Mouse (Mus musculus) Patski (cell line): ENCODE data around the gene Trabd2b. TPM values are rescaled to one million over a fixed set of nuclear protein-coding genes. Genes with fewer than 3 reads are reported as not detected.

Experiments used
- ATAC-seq: fragments of 100-300 bp; one replicate; pipeline ENCODE4 v1.8.0; 2021
- CTCF ChIA-PET: fragments of 350-600 bp; sonication (Branson Sonifier 250); formaldehyde crosslinking; loops from one replicate; lab custom pipeline; 2022; ENCODE audit warnings: inconsistent platforms; lab: Charles Lee
- POLR2A ChIA-PET: fragments of 350-600 bp; sonication (Branson Sonifier 250); formaldehyde crosslinking; loops from one replicate; lab custom pipeline; 2022; ENCODE audit warnings: antibody characterized with exemption, inconsistent platforms; lab: Charles Lee
- DNase-seq: peaks from one replicate; pipeline ENCODE4 v3.0.0-alpha.2; 2011; ENCODE audit warnings: low read depth, low spot score
- H3K27me3 ChIP-seq: fragments of 371-371 bp; one replicate; pipeline ENCODE4 v1.5.1; 2021
- CTCF ChIP-seq: fragments of 100-300 bp; IDR thresholded peaks from one replicate; pipeline ENCODE4 v1.5.1; 2021
- in situ Hi-C: fragments of 300-500 bp; cut with MboI; formaldehyde crosslinking; loops from 3 replicates; pipeline ENCODE4 v1.11.1; 2018; ENCODE audit warnings: low pct_unique_long_range_greater_than_20kb, mixed read lengths
- polyA plus RNA-seq: library from polyadenylated mRNA; unstranded; gene quantifications from one replicate; pipeline ENCODE4 v1.2.3, GENCODE M21; 2021

Gene Trabd2b
- polyA plus RNA-seq, 1 experiment from 2014 or later, result 0.63 TPM

DNA sequence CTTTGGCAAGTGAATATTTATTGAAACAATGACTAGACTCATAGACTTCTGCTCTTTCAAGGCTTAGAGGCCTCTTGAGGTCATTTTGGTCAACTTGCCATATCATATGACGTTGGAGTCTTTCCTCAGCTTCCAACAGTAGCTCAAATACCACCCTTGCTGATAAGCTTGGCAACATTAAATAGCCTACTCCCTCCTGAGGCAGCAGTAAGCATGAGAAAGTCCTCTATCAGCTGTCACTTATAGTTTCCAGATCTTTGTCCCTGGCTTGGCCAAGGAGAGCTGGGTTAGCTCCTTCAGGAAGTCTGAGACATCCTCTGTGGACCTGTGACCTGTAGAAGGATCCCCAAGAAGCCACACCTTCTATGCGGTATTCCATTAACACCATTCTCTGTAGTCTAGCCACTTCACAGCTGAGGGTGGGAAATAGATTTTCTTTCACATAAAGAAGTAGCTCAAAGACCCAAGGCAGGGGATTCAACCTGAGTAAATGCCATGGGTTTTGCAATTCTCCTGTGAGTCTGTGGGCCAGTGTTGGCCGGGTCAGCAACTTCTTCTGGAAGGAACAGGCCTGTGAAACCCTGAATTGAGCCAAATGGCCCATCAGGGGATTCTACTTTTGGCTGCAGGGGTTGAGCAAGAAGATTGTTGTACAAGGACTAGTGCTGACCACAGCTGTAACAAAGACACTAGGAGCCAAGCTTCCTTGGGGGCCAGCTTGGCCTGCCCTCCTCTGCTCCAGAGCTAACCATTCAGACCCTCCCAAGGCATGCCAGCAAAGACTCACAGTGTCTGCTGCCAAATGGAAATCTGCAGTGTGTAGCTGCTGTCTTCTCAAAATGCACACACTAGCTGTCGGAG lies 127.6 kb downstream of the Trabd2b start:
- CTCF ChIA-PET, result no interaction called here
- ATAC-seq (no peak), DNase-seq (no peak)
- no peak for TF ChIP-seq CTCF
- in situ Hi-C loops, result no loop called here
- no peaks in the 10 kb centered on the region for H3K27me3 ChIP-seq
- POLR2A ChIA-PET, result no interaction called here

DNA sequence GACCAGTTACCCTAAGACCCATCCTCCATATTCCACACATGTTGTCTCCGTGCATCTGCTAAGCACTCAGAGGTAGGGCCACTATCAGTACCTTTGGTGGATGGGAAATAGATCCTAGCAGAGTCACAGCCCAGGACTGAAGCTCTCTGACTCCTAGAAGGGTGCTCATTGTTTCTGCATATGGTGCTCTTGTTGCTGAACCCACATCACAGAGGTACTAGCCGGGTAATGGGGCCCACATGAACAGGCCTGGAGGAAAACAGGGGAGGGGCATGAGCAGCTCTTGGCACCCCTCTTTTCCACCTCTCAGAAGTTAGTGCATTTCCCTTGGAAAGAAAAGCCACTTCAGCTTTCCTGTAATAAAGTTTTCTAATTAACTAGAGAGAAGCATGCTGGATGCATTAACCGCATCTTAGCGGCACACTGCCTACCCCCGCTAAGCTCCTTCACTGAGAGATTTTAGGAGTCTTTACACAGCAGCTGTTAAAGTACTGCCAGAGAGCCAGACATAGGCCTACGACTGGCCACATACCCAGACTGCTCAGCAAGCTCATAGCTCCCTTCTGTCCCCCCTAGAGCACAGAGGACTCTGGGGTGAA lies 131.0 kb downstream of the Trabd2b start:
- H3K27me3 ChIP-seq, result no peaks in the 10 kb centered on the region
- ATAC-seq, result no peak
- in situ Hi-C loops, result no loop called here

DNA sequence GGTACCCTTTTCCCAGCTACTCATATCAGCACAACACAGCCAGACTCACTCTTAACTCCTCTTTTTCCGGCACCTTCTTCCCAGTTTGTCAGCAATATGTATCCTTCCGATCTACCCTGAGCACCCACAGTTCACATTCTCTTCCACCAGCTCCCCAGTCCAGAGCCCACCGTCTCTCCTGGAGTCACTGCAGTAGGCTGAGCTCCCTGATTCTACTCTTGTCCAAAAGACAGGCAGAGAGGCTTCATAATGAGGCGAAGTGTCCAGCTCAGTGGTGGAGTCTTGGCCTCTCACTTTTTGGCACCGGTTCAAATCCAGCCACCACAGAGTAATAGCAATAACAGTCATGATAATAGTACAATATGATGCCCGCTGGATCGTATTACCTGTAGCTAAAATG lies 133.5 kb downstream of the Trabd2b start:
- ChIA-PET POLR2A (interaction anchor here (0.6 kb wide), 1 partner anchor 405 kb away, joined by 3 read pairs; no protein-coding TSS in a partner anchor), CTCF (no interaction called here)
- TF ChIP-seq CTCF, result no peak
- no peaks in the 10 kb centered on the region for H3K27me3 ChIP-seq
- ATAC-seq (no peak), DNase-seq (no peak)
- in situ Hi-C loops, result no loop called here

More for the DNA sequence above, 131.0 kb downstream of the Trabd2b start:
- no peak for TF ChIP-seq CTCF
- CTCF ChIA-PET, result no interaction called here
- no peak for DNase-seq
- POLR2A ChIA-PET, result no interaction called here

DNA sequence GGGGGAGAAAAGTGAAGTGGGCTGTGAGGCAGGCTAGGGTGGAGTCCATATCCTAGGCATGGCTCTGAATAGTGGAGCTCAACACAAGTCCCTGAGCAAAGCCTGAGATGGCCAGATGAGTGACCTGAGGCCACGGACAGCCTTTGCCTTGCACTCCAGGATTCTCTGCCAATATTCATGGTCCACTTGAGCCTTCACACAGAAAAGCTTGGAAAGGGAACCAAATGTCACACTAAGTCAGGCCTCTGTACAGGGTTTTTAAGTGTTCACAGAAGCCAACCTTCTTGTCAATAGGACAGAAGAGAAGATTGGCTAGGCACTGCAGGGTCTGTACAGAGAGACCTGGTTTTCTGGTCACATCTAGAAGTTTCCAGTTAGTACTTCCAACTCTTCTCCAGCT lies 134.7 kb downstream of the Trabd2b start:
- in situ Hi-C loops, result no loop called here
- no peak for ATAC-seq

DNA sequence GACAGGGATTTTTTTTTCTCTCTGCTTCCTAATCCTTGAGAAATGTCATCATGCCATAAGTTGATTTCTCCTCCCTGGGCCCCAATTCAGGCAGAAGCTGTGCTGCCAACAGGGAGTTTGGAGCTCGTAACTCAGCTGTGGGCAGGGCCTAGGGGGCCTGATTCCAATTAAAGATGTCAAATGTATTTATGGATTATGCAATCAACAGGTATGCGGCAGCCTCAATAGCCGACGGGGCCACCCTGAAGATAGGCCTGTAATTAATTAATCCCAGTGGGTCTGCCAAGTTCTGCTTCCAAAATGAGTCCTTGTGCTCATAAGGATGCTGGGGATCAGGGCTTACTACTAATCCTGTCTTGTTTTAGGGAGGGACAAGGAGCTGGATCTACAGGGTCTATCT lies 135.6 kb downstream of the Trabd2b start:
- no peak for TF ChIP-seq CTCF
- in situ Hi-C loops, result no loop called here
- ATAC-seq (no peak), DNase-seq (no peak)
- POLR2A ChIA-PET, result interaction anchor here (0.9 kb wide), 1 partner anchor 70 kb away, joined by 3 read pairs; no protein-coding TSS in a partner anchor
- no peaks in the 10 kb centered on the region for H3K27me3 ChIP-seq
- CTCF ChIA-PET, result interaction anchor here (1.0 kb wide), 1 partner anchor 20 kb away, joined by 3 read pairs; no protein-coding TSS in a partner anchor

More for the DNA sequence above, 134.7 kb downstream of the Trabd2b start:
- no peak for TF ChIP-seq CTCF
- H3K27me3 ChIP-seq, result no peaks in the 10 kb centered on the region
- DNase-seq, result no peak
- POLR2A ChIA-PET, result no interaction called here
- CTCF ChIA-PET, result no interaction called here

DNA sequence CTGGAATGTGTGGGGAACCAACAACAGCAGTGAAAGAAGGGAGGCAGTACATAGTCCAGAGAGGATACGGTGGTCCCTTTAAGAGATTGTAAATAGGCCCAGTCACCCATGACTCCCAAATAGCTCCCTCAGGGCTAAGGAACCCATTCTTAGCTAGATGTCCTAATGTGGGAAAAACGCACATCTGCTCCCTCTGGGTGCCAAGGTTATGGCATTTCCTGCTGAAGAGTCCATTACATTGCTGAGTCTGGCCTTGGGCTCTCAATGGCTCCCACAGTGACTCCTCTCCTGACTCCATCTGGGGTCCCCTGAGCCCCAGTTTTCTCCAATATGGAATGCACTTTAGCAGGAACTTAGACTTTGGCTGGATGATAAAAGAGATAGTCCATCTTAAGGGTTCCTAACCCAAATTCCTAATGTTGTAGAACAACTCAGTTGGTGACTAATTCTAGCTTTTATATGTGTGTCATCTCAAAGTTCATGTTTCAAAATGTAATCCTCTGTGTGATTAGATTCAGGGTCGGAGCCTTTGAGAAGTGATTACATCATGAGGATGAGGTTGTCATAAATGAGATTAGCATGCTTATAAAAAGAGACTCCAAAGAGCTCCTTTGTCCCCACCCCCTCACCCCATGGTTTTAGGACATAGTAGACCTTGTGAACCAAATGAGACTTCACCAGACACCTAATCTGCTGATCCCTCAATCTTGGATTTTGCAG lies 139.1 kb downstream of the Trabd2b start:
- no peak for DNase-seq
- no peaks in the 10 kb centered on the region for H3K27me3 ChIP-seq
- ChIA-PET POLR2A (no interaction called here), CTCF (interaction anchor here (1.2 kb wide), 1 partner anchor 10 kb away, joined by 3 read pairs; no protein-coding TSS in a partner anchor)
- ATAC-seq, result no peak
- in situ Hi-C loops, result no loop called here
- TF ChIP-seq CTCF, result no peak

DNA sequence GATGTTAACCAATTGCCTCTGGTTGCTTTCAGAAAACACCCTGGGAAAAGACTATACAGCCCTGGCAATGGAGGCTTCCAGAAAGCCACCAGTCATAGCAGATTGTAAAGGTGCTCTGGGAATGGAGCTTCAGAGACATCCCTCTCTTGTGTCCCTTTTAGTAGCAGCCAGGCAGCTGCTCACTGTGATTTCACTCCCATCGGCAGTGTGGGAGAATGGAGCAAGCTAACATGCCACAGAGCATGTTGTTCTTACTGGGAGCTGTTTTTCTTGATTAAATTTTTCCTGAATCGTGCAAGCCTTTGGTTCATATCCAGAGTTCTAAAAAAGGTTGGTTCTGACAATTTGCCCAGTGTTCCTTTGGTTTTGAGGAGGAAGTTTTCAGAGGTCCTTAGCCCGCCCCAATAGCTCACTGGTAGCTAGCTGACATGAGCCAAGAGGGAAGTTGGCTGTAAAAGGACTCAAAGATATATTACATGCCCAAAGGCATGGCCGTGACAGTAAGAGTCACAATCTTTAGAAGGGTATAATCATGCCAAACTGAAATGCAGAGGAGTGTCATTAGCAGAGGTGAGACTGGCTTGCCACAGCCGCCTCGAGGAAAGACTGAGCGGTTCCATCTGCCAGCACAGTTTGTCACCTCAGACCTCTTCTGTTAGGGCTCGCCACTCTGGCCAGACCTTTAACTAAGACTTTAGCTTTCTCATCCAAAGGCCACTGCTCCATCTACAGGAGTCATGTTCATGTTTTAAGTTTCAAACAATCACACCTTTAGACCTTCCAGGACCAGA lies 141.3 kb downstream of the Trabd2b start:
- CTCF ChIA-PET, result no interaction called here
- DNase-seq (no peak), ATAC-seq (no peak)
- POLR2A ChIA-PET, result no interaction called here
- H3K27me3 ChIP-seq, result no peaks in the 10 kb centered on the region
- TF ChIP-seq CTCF, result no peak
- in situ Hi-C loops, result no loop called here

DNA sequence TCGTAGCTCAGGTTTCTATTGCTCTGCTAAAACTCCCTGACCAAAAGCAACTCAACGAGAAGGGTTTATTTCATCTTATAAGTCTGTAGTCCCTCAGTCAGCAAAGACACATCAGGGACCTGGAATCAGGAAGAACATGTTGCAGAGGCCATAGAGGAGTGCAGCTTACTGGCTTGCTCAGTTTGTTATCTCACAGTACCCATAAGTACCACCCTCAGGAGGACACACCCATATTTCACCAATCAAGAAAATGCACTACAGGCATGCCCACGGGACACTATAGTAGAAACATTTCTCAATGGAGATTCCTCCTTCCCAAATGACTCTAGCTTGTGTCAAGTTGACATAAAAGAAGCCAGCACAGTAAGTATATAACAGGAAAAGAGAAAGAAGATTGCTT lies 143.0 kb downstream of the Trabd2b start:
- POLR2A ChIA-PET, result no interaction called here
- TF ChIP-seq CTCF, result no peak
- no peak for DNase-seq
- CTCF ChIA-PET, result no interaction called here
- ATAC-seq, result no peak
- no peaks in the 10 kb centered on the region for H3K27me3 ChIP-seq
- in situ Hi-C loops, result no loop called here

DNA sequence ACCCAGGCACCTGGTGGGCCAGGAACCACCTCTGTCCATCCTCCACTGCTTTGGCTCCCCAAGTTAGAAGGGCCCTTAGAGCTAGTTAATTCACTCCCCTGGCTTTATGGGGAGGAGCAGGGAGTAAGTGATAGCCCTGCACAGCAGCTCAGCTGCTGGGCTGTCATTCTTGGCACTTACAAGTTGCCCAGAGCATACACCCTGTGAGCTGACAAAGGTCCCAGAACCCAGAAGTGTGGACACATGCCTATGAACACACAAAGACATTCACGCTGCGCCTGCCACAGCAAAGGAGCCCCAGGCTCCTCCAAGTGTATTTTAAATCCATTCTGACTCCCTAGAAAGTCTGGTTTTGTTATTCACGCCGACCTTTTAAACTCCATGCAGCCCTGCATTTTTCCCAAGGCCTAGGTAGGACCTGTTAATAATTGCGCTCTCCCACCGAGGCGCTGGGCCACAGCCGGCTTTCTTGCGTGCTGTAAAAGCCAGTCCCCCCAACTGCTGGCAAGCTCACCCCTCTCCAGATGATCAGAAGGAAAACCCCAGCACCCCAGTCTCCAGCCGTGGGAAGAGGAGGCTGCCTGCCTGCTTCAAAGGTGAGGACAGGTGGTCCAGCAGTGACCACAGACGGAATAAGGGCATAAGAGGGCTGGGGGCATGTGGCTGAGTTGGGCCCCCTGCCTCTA lies 144.1 kb downstream of the Trabd2b start:
- TF ChIP-seq CTCF, result no peak
- no peak for DNase-seq
- H3K27me3 ChIP-seq, result no peaks in the 10 kb centered on the region
- ChIA-PET CTCF (no interaction called here), POLR2A (no interaction called here)
- in situ Hi-C loops, result no loop called here
- ATAC-seq, result no peak

DNA sequence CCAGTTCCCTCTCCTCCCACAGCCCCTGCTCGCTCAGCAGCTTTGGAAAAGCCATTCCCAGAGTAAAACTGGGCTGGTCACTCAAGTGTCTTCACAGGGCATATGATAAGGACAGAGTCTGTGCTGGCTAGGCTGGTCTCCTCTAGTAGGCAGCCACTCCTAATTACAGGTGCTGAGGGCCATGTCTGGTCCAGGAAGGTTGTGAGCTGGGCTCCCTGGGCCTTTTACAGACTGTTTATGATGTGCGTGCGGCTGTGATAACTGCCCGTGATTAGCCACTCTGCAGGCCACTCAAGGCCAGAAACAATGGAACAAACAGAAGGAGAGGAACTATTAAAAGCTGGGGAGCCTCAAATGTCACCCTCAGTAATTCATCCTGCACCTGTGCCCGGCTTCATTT lies 150.4 kb downstream of the Trabd2b start:
- CTCF ChIA-PET, result interaction anchor here (1.4 kb wide), 1 partner anchor 9 kb away, joined by 3 read pairs; no protein-coding TSS in a partner anchor
- ATAC-seq, result no peak
- in situ Hi-C loops, result no loop called here
- no peak for DNase-seq
- POLR2A ChIA-PET, result no interaction called here
- H3K27me3 ChIP-seq, result no peaks in the 10 kb centered on the region
- TF ChIP-seq CTCF, result no peak
